Mouse (Mus musculus): Measurements from ENCODE around the gene Gm11634.

DNA sequence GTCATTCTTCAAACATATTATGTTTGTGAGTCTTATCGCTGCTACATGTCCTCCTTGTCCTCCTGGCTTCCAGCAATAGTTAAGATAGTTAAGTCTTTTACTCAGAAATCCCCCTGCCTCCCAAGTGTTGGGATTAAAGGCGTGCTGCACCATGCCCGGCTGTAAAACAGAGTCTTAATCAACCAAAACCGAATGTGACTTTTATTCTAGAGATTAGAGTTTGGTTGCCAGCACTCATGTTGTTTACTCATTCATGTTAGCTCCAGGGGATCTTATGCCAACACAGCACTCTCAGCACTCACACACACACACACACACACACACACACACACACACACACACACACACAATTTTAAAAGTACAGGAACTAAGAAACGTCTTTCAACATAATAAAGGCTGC is 43.9 kb upstream of the Gm11634 start:
- TF ChIP-seq CTCF (IDR thresholded peaks at IDR 0.05; ENCODE audit: insufficient read depth, low read length) (no peak), POLR2A (IDR thresholded peaks at IDR 0.05; ENCODE audit: borderline replicate concordance, extremely low read depth, low read depth, low read length) (no peak)

Data from lung, adult 2 months (tissue).